Mouse (Mus musculus) thymus, adult 2 months (tissue): Measurements from ENCODE around the gene Calcoco1.

ENCODE experiments used
- CTCF ChIP-seq: fragments of 200-500 bp; IDR thresholded peaks from 2 replicates; pipeline ENCODE4 v1.5.1; 2012; ENCODE audit warnings: mild to moderate bottlenecking, control low read depth, low read length, moderate library complexity, borderline replicate concordance; ENCODE audit not compliant: control insufficient read depth, poor library complexity, insufficient read depth; ENCODE audit errors: extremely low read depth
- POLR2A ChIP-seq: fragments of 200-500 bp; IDR thresholded peaks from 2 replicates; pipeline ENCODE4 v1.6.1; 2012; ENCODE audit warnings: mild to moderate bottlenecking, low read length, control low read depth, moderate library complexity; ENCODE audit not compliant: control insufficient read depth, poor library complexity, insufficient read depth; ENCODE audit errors: extremely low read depth

DNA sequence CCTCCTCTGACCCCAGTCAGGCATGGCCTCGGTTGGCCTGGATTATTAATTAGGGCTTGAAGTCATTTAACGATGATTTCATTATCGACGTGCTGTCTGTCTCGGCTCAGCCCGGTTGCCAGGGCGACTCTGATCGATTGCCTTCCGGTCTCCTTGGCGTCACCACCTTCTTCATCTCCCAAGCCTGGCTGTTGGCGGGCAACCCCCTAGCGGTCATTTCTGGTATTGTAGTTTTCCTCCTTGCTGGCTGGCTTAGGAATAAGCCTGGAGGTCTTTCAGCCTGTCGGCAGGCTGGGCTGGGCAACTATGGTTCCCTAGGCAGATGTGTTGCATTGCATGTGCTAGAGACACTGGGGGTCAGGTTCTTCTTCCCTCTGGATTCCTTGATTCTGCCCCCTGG is 31.2 kb upstream of the Calcoco1 start:
- TF ChIP-seq CTCF (peak; percentile 81; the same call in 1 of the 2 replicates), POLR2A (no peak)
